Mouse (Mus musculus) ovary, postnatal 14 days (tissue): ENCODE data around the gene Prkcb.

Experiments used
- DNase-seq: peaks from one replicate; pipeline ENCODE4 v3.0.0; 2022; ENCODE audit warnings: low spot score

Prkcb gene

DNA sequence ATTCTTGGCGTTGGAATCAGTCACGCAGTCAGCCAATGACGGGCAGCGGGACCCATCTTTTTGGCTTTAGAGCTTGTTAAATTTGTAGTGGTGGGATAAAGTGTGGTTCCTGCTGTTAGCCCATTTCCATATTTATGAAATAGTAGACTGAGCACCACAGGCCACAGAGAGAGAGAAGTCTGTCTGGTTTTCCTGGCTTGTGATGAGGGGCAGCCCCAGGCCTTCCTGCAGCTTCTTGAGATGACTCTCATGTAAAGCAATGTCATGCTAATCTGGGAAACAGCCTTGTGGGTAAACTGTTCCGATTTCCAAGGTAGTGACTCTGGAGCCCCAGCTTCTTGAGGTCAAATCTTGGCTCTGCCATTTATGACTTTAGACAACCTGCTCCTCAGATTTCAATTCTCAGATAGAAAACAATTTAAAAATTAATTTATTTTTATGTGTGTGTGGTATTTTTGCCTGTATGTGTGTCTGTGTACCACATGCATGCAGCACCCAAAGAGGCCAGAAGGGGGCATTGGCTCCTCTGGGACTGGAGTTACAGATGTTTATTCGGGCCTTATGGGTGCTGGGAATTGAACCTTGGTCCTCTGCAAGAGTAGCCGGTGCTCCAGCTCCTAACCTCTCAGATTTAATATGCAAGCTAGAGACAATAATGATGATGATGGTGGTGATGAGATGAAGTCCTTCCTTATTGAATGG is 32.4 kb downstream of the Prkcb start:
- DNase-seq, result no peak

DNA sequence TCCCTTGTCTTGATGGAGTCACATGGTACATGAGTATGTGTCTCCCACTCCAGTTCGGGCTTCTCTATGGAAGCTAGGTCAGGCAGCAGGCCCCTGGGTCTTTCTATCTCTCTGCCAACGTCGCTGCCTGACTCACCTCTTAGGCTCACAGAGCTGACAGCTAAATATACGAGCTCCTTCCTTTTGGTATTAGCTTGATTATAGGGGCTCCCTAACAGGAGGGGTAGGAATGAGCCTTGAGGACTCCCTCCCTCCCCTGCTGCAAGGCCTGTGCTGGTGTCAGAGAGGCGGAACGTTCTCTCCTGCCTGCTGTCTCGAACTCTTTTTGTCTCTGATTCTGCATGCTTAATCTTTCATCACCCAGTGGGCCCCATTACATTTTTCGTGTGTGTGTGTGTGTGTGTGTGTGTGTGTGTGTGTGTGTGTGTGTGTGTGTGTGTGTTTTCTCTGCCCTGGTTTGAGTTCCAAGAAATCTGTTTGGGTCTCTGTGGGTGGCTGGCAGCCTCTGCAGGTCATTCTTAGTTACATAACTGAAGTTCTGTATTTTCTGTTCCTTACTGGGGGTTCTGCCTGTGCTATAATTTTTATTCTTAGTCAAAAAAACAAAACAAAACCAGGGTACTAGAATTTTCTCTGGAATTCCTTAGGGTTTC is 33.6 kb downstream of the Prkcb start:
- no peak for DNase-seq

DNA sequence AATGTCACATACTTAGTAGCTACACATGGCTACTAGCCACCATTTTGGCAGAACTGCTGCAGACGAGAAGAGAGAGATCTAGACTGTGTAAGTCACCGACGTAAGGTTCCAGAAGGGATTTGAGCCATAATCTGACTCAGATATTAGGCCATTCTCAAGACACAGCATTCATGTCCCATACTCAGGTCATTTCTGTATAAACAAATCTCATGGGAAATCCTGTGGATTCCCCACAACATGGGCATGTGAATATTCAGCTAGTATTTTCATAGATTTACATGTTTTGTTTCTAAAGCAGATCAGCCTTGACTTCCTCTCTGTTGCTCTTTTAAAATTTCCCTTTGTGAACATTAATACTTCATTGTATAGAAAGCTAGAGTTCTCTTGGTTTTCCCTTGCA is 39.4 kb downstream of the Prkcb start:
- no peak for DNase-seq

DNA sequence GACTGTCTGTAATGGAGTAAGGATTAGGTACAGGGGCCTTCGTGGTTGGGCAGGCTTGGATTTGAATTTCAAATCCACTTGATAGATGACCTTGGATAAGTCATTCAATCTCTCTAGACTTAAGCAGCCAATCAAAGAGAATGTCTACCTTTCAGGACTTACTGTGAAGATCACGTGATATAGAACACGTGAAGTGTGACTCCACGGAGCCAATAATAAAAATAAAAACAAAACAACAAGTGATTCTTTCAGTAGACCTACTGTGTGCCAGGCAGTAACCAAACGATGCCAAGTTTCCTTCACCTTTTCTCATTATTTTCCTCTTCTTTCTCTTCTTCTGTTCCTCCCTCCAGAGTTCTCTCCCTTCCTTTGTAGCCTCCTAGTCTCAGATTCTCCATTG is 39.9 kb downstream of the Prkcb start:
- DNase-seq, result no peak

DNA sequence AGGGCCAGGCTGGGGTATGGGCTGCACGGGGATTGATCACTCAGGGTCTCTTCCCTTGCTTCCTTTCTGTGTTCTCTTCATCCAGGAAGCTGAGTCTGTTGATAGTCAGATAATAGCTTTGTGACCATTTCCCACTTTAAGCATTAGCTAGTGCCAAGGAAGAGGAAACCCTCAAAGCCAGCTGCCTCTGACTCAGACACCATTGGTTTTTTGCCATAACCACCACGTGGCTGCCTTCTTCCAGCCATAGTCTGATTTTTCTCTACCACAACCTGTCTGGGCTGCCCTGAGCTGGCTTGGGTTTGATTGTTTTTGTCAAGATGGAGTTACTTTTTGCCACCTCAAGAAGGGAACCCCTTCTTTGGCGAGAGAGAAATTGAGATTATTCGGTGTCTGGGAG is 41.0 kb downstream of the Prkcb start:
- DNase-seq, result no peak

DNA sequence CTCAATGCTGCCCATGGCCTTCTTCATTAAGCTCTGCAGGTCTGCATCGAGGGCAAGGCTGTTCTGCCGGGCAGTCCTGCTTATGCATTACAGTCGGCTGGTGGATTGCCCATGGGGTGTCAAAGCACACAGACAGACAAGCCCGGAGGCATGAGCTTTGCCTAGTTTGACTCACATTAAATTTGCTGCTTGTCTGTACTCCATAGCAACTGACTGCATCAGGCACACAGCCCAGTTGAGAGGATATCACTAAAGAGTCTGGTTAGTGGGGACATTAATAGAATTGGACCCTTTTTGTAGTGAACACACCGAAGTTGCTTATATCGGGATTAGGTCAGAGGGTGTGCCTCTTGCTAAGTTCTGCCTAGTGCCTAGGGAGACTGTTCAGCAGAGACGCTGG is 45.1 kb downstream of the Prkcb start:
- no peak for DNase-seq

DNA sequence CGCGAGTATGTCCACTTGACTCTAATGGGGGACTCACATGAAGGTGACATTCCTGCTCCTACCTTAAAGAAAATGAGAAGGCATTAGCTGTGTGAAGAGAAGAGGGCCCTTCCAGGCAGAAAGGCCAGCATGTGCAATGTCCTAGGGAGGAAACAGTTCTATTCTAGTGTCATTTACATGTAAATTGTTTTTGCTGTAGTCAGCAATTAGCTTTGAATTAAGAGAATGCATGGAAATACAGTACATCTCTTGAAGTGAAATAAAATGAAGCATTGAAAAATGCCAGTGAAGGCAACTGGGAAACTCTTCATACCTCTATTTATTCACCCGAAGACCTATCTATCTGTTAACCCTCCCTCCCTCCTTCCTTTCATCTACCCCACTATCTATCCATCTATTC is 48.8 kb downstream of the Prkcb start:
- no peak for DNase-seq

DNA sequence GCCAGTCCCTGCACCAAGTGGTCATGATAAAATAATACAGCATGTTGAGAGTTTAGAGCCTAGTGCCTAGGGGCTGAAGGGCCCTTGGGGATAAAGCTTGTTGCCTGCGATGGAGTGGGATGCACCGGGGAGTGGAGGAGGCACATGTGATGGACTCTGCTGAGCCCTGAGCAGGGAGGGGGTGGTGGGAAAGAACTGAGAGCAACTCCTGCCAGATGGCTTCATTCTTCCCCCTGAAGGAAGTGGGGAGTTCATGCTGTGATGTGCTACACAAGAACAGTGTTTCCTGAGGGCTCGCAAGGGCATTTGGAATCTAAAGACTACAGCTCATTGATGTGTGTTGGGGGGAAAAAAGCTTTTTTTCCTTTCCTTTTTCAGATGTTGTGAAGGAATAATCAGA is 49.5 kb downstream of the Prkcb start:
- DNase-seq, result no peak

DNA sequence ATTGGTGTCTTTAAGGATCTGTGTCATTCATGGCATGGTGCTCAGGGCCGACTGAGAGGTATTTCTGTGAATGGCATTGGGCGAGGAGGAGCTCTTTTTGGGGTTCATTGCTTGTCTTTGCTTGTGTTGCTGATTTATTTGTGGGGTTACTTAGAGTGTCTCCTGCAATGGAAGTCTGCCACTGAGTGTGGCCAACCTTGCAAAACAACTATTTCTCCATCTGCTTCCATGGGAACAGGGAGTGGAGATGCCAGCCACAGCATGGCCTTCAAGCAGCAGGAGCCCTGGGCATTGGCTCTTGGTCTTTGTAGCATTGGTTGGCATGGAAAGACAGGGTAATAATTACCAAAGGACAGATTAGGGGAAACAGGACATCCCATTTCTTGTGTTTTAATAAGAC is 50.9 kb downstream of the Prkcb start:
- no peak for DNase-seq

DNA sequence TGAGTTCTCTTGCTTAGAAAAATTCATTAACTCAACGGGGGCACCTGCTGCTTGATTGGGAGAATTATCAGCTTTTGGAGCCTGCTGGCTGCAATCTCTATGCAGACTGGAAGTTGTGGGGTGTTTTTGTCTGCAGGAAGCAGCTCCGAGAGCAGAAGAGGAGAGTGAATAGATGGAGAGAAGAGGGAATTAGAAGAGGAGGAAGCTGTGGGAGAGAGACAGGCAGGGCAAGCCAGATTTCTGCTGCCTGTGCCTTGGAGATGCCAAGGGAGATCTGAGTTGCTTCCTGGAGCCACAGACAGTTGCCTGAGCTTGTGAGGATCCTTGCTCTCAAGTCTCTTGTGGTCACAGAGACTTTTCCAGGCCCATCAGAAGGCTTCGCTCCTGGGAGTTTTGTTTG is 53.3 kb downstream of the Prkcb start:
- no peak for DNase-seq

DNA sequence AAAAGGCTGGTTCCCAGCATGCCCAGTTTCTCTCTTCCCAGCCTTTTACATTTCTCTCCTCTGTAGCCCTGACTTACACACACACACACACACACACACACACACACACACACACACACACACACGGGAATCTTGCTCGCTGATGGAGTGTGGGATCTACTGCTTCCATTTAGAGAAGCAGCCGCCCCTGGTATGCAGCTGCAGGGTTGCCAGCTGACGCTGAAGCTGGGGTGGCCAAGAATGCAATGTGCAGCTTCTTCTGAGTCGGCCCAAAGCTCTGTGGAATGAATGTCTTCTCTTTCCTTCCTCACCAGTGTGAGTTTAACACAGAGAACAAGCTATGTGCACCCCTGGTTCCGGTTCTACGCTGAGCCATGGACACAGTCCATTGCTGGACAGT is 56.1 kb downstream of the Prkcb start:
- DNase-seq, result no peak

DNA sequence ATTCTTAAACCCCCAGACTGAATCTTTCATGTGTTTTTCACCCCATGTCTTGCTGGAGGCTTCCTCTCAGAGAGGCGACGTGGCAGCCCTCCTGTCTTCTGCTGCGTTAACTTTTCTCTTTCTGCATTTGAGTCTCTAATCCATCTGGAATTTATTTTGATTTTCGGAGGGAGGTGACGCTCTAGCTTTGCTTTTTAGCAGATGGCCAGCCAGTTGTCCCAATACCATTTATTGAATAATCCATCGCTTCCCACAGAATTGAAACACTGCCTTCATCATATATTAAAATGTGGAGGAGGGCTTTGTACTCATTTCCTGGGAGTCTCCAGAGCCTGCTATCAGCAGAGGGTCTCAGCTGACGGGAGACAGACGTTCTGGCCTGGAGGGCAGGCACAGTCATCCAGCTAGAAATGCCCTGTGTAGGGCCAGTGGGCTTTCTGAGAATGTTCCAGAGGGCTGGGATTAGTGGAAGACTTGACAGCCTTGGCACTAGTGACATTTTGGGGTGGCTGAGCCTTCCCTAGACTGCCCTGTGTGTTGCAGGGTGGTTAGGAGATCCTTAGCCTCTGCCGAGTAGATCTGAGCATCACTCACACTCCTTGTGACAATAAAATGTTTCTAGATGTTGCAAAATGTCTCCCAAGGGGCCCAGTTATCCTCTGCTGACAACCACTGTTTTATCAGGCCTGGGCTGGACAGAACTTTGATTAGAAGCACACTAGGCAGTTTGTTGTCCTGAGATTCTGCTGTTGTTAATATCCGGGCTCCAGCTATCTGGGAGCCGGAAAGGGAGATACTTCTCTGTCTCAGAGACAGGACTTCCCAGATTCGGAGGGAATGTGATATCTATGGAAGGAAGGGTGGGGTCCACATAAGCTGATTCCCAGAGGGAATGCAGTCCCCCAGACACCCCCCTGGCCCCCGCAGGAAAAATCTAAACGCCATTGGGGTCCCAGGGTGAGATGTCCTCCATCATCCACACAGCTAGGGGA is 58.0 kb downstream of the Prkcb start:
- no peak for DNase-seq

DNA sequence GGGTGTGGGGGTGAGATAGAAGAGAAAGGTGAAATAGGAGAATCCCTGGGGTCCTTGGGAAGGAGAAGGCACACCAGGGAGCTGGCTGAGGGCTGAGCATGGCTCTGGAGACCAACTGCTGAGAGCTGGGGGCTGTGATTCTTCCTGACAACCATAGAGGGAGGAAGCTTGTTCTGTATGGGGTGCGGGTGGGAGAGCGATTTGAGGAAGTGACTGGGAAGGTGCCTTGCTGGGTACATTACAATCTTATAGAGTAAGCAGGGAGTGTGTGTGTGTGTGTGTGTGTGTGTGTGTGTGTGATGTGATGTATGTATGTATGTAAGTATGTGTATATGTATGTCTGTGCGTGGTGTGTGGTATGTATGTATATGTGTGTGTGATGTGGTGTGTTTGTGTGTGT is 58.9 kb downstream of the Prkcb start:
- DNase-seq, result no peak

DNA sequence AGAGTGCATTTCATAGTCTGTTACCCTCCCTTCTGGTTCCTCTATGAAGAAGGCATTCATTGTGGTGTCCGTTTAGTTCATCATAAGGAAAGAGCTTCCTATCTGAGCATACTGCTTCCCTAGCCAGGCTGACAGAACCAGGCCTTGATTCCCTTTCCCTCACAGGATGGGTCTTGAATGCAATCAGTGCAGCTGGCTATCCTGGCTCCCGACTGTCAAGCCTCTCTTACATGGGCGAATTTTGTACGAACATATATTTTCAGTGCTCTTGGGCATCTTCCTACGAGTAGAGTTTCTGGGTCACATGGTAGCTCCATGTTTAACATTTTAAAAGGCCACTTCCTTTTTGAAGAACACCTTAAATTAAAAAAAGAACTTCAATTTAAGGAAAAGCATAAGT is 61.4 kb downstream of the Prkcb start:
- DNase-seq, result no peak

DNA sequence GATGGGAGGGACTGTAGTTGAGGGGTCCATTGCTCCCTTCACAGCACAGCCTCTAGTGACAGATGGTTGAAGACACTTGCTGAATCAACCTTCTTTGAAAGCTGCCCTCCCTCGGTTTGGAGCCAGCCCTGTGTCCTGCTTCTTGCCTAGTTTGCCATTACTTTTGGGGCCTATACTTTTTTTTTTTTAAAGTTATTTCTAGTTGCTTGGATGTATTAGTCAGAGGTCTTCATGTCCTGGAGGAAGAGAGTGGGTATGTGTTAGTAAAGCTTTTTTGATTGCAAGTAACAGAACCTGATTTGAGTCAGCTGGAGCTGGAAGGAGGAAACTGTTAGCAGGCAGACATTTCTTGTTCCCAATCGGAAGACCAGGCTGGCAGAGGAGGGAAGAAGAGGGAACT is 62.2 kb downstream of the Prkcb start:
- DNase-seq, result no peak

DNA sequence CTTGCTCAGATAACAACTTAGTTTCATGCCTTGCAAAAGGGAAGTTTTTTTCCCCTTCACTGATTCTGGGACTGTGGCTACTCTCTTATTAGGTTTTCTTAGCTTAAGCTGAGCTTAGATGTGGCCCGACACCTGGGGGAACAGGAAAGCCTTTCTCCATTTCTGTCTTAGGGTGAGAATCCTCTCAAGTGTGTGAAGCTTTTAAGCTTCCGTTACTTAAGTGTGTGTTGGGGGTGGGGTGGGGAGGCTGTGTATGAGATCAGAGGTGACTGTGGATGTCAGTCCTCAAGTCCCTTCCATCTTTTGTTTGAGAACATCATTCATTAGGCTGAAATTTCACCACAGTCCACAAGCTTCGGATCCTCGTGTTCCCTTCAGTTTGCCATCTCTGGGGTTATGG is 63.3 kb downstream of the Prkcb start:
- no peak for DNase-seq

DNA sequence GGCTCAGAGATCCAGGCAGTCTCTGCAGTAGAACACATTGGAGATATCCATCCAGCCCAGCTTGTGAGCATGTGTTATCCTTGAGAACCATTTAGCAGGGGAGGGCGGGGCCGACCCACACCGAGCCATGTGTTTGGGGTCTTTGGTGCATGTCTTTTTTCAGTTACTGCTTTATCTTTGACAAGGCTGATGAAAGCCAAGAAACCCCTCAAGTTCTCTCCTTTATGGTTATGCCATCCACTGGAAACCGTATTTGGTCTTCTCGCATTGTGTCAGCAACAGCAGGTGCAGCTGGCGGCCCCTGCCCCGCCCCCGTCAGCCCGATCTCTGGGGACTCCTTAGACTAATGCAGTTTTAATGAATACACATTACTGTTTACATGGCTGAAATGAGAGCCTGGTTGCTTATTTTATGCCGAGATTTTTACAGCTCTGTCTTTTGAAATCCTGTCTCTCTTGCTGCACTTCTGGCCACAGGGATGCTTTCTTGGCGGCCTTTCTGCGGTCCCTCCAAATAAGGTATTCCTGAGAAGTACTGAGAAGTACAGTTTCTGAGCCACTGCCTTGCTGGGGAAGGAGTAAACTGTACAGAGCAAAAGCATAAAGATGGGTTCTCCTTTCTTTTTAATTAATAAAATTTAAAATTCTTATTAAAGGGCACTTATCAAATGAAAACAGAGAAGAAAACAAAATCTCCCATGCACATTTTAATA is 64.2 kb downstream of the Prkcb start:
- DNase-seq, result no peak

DNA sequence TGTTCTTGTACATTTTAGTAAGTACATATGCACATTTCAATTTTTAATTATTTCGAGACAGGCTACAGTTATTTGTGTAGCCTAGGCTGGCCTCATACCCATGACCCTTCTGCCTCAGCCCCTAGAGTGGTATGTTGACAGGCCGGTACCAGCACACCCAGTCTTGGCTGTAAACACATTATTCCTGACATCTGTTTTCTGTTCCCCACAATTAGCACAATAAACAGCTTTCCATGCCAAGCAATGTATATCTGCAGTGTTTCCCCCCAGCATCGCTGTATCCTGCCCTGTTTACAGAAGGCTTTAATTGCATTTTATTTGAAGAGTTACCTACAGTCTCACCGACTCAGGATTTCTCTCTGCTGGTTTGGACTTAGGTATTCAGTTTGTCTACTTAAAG is 64.8 kb downstream of the Prkcb start:
- DNase-seq, result no peak

DNA sequence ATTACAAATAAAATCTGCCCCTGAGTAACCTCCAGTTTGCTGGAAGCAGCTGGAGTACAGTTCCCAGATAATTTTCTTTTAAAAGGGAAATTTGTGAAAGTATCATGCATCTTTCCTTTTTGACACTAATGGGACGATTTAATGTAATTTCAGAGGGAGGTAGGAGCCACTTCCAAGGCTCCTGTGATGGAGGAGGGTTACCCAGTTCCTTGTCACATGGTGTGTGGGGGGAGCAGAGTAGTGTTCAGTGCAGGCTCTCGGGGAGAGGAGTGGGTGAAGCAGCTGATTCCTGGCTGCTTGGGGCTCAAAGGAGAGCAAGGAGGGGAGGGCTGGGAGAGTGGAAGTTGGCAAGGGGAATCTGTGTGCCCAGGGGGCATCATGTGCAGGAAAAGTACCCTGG is 68.4 kb downstream of the Prkcb start:
- DNase-seq, result no peak

DNA sequence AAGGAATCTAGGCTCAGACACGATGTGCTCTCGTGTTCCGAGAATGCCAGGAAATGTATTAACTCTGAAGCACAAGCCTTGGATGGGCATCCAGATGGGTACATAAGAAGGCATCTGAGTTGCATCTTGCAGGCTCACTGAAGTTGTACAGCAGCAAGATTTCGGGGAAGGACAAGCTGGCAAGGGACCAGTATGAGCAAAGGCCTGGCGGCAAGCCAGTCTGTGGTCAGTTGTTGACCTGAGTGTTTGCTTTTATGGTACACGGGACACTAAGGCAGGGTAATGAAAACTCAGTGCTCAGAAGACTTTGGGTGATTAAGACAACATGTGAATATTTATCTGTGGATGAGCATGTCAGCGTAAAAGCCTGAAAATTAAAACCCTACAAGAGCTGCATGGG is 69.3 kb downstream of the Prkcb start:
- no peak for DNase-seq

DNA sequence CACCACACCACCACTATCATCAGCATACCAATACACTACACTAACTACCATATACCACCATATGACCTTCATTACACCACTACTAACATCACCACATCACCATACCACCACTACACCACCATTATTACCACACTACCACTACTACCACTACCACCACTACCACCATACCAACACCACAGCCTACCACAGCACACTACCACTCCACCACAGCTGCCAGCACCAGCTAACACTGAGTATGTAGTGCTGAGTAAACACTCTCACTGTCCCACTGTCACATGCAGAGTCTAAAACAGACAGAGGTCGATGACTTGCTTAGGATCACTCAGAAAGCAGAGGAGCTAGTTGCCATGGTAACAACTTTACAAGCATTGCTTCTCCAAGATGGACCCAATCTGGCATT is 78.1 kb downstream of the Prkcb start:
- DNase-seq, result no peak

DNA sequence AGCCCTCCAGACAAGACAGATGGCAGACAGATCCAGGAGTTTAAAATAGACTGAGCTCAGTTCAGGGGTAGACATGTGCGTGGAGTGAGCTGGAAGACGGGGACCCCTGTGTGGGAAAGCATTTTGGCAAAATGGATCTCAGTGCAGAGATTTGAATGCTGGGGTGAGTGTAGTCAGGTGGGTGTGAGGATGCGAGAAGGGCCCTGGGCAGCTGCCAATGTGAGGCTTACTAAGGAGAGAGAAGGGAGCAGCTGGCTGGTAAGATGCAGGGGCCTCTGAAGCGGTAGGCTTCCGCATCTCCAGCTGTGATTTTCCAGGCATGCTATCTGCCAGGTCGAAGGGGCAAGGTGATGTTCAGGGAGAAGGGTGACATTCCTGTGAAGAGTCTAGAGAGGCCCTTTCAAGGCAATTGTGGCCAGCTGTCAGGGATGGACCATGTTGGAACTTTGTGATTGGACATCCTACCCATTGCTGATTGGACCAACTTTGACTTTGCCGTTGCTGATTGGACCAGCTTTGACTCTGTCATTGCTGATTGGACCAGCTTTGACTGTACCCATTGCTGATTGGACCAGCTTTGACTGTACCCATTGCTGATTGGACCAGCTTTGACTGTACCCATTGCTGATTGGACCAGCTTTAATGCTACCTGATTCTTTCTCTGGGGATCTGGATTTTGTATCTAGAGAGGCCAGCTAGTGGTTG is 78.9 kb downstream of the Prkcb start:
- no peak for DNase-seq
